Mouse (Mus musculus) heart, postnatal 0 days (tissue): ENCODE results near the gene Mxd4. TPM values are rescaled to one million over a fixed set of nuclear protein-coding genes. Genes with fewer than 3 reads are reported as not detected.

ENCODE experiments used
- ATAC-seq: fragments of 200-750 bp; cut with Nextera tagmentation; 2 replicates; pipeline ENCODE4 v1.8.0; 2017; ENCODE audit warnings: low read depth, moderate number of reproducible peaks, moderate library complexity; ENCODE audit not compliant: insufficient read depth
- DNase-seq: peaks from one replicate; pipeline ENCODE4 v3.0.0-alpha.2; 2016; ENCODE audit warnings: low spot score
- H3K27ac ChIP-seq: fragments of 300-500 bp; sonication (generic); 2 replicates; pipeline ENCODE4 v1.5.1; 2014; ENCODE audit warnings: low read depth, mild to moderate bottlenecking
- H3K27me3 ChIP-seq: fragments of 300-500 bp; sonication (generic); 2 replicates; pipeline ENCODE4 v1.6.1; 2014; ENCODE audit warnings: low read length, mixed read lengths; ENCODE audit not compliant: control insufficient read depth, insufficient read depth
- H3K36me3 ChIP-seq: fragments of 300-500 bp; sonication (generic); replicated peaks from 2 replicates; pipeline ENCODE4 v1.6.1; 2014; ENCODE audit warnings: low read length, mixed read lengths; ENCODE audit not compliant: control insufficient read depth, insufficient read depth
- H3K4me1 ChIP-seq: fragments of 300-500 bp; sonication (generic); 2 replicates; pipeline ENCODE4 v1.6.1; 2014; ENCODE audit warnings: antibody characterized with exemption; ENCODE audit not compliant: control insufficient read depth, insufficient read depth
- H3K4me2 ChIP-seq: fragments of 300-500 bp; sonication (generic); 2 replicates; pipeline ENCODE4 v1.6.1; 2014; ENCODE audit warnings: low read depth, mild to moderate bottlenecking, low read length, moderate library complexity
- H3K4me3 ChIP-seq: fragments of 300-500 bp; sonication (generic); 2 replicates; pipeline ENCODE4 v1.5.1; 2014; ENCODE audit warnings: low read depth, low read length
- H3K9ac ChIP-seq: fragments of 300-500 bp; sonication (generic); replicated peaks from 2 replicates; pipeline ENCODE4 v1.6.1; 2014; ENCODE audit warnings: low read depth, low read length, mixed read lengths
- H3K9me3 ChIP-seq: fragments of 300-500 bp; sonication (generic); replicated peaks from 2 replicates; pipeline ENCODE4 v1.6.1; 2016; ENCODE audit warnings: low read length; ENCODE audit not compliant: control insufficient read depth
- CTCF ChIP-seq: IDR thresholded peaks from 2 replicates; pipeline ENCODE4 v1.5.1; 2016; ENCODE audit warnings: antibody characterized with exemption, control low read depth, low read depth
- EP300 ChIP-seq: IDR thresholded peaks from 2 replicates; pipeline ENCODE4 v1.6.1; 2016; ENCODE audit warnings: antibody characterized with exemption, low read depth
- WGBS: fragments of 180-500 bp; shearing (Covaris S2); extraction: QIAGEN DNeasy Blood & Tissue Kit; methylation state at CpG from one replicate; pipeline ENCODE4 v1.1.7; 2014; 5-methylcytosine and 5-hydroxymethylcytosine counted together
- polyA plus RNA-seq: library from polyadenylated mRNA; unstranded; fragments of >200 nt; fragmentation: Nextera tagmentation; extraction: Ambion mirVana; gene quantifications from 2 replicates; pipeline ENCODE4 v1.2.1, GENCODE M21; 2015
- total RNA-seq: library from RNA; depleted of rRNA; stranded (reverse); fragments of >200 nt; gene quantifications from 2 replicates; pipeline ENCODE4 v1.2.3, GENCODE M21; 2014; ENCODE audit warnings: low replicate concordance

Mxd4 gene
- total and polyA plus RNA-seq, 2 experiments from 2014 or later: 22.5 to 104 TPM

- Histone ChIP-seq H3K9ac (0 out of 2 replicates have a peak overlapping the region, but pooled peaks have one; percentile 91), H3K4me1 (peaks cover 53% of the 10 kb centered on the region), H3K4me3 (no peak overlapping the region), H3K27ac (no peak overlapping the region), H3K4me2 (peak overlapping the region; percentile 87; the same call in 1 of the 2 replicates), H3K27me3 (no peaks in the 10 kb centered on the region), H3K9me3 (no peaks in the 10 kb centered on the region), H3K36me3 (peaks cover 21% of the 10 kb centered on the region)
- 67% methylated on average over 1 of the region's 1 CpGs for WGBS
- DNase-seq (no peak), ATAC-seq (no peak)
- TF ChIP-seq CTCF (no peak), EP300 (no peak)
Observed at GRCm38 (mm10) chr5:34185051-34185580, 2.4 kb downstream of the Mxd4 start.

- H3K36me3 ChIP-seq: peaks cover 32% of the 10 kb centered on the region
- H3K9ac ChIP-seq: no peak overlapping the region
- H3K4me2 ChIP-seq: no peak overlapping the region
- ATAC-seq: no peak
- no peaks in the 10 kb centered on the region for H3K9me3 ChIP-seq
- 94% methylated on average over 3 of the region's 3 CpGs for WGBS
- no peaks in the 10 kb centered on the region for H3K27me3 ChIP-seq
- H3K4me1 ChIP-seq: peaks cover 46% of the 10 kb centered on the region
- no peak overlapping the region for H3K4me3 ChIP-seq
- H3K27ac ChIP-seq: peak overlapping the region; percentile 81
- no peak for DNase-seq
- no peak for TF ChIP-seq EP300
- no peak for TF ChIP-seq CTCF
Observed at GRCm38 (mm10) chr5:34183976-34184375, 3.5 kb downstream of the Mxd4 start.

GRCm38 (mm10) chr5:34183156-34183880 lies 4.2 kb downstream of the Mxd4 start:
- Histone ChIP-seq H3K27me3 (no peaks in the 10 kb centered on the region), H3K36me3 (peaks cover 38% of the 10 kb centered on the region), H3K27ac (peak overlapping the region; percentile 81), H3K4me2 (peak overlapping the region; percentile 31), H3K4me3 (no peak overlapping the region), H3K4me1 (peaks cover 39% of the 10 kb centered on the region), H3K9me3 (no peaks in the 10 kb centered on the region), H3K9ac (no peak overlapping the region)
- DNase-seq (peak; percentile 86), ATAC-seq (peak; percentile 29)
- WGBS: 11% methylated on average over 4 of the region's 5 CpGs
- TF ChIP-seq CTCF (no peak), EP300 (peak; percentile 81; the same call in 1 of the 2 replicates)

GRCm38 (mm10) chr5:34182486-34182885 lies 5.0 kb downstream of the Mxd4 start:
- Histone ChIP-seq H3K4me1 (peaks cover 38% of the 10 kb centered on the region), H3K36me3 (peaks cover 46% of the 10 kb centered on the region), H3K4me3 (no peak overlapping the region), H3K4me2 (no peak overlapping the region), H3K27ac (peak overlapping the region; percentile 81), H3K9me3 (no peaks in the 10 kb centered on the region), H3K9ac (no peak overlapping the region), H3K27me3 (no peaks in the 10 kb centered on the region)
- ATAC-seq: no peak
- 61% methylated on average over 3 of the region's 3 CpGs for WGBS
- no peak for TF ChIP-seq EP300
- no peak for TF ChIP-seq CTCF
- no peak for DNase-seq

GRCm38 (mm10) chr5:34177821-34178220 lies 9.7 kb downstream of the Mxd4 start:
- Histone ChIP-seq H3K27ac (no peak overlapping the region), H3K9ac (no peak overlapping the region), H3K4me1 (peaks cover 4% of the 10 kb centered on the region), H3K4me3 (no peak overlapping the region), H3K36me3 (peaks cover 92% of the 10 kb centered on the region), H3K9me3 (no peaks in the 10 kb centered on the region), H3K4me2 (no peak overlapping the region), H3K27me3 (no peaks in the 10 kb centered on the region)
- 92% methylated on average over 4 of the region's 4 CpGs for WGBS
- TF ChIP-seq CTCF (no peak), EP300 (no peak)
- DNase-seq (no peak), ATAC-seq (no peak)
